Mouse (Mus musculus): ENCODE measurements around the gene Rtca. TPM values are rescaled to one million over a fixed set of nuclear protein-coding genes. Genes with fewer than 3 reads are reported as not detected.

Gene Rtca
- polyA plus RNA-seq, 1 experiment = 52.7 TPM

DNA sequence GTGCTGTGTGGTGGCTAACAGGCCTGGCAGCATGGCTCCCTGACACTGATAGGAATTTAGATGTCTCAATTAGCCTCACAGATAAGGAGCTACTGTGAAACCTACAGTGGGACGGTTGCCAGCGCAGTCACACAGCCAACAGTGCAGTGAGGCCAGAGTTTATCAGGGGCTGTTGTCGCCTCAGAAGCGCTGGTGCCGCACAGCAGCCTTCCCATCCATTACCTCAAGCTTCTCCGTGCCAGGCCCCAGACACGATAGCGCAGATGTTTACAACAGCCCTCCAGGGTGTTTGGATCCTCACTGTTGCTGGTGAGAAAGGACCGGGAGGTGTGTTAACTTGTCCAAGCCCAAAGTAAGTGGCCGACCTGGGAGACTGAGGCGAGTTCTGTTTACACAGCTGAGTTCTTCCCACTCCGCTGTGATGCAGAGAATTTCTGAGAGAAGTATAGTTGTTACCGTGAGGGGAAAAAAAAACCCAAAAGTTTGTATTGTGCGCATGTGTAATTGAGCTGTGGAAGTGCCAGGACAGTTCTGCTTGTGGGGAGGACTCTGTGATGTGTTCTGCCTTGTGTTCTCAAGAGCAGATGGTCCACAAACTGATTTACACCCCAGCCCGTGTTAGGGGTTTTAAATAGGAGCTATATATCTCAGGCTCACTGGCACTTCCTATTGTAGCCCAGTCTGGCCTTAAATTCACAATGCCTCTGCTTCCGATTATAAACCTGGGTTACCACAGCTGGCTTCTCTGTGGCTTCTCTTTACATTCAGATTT lies 28.6 kb upstream of the Rtca start:
- TF ChIP-seq MYOG (IDR thresholded peaks at IDR 0.05; ENCODE audit: control insufficient read depth, extremely low read depth, insufficient read length) (no peak), MAX (IDR thresholded peaks at IDR 0.05) (no peak), CTCF (IDR thresholded peaks at IDR 0.05; ENCODE audit: control insufficient read depth, insufficient read depth, insufficient read length) (no peak), FOSL1 (IDR thresholded peaks at IDR 0.05; ENCODE audit: insufficient read depth, low read length, poor library complexity, severe bottlenecking) (no peak), USF1 (IDR thresholded peaks at IDR 0.05; ENCODE audit: low read depth) (no peak), MYOD1 (IDR thresholded peaks at IDR 0.05; ENCODE audit: control insufficient read depth, insufficient read length, low read depth) (no peak), CEBPB (IDR thresholded peaks at IDR 0.05; ENCODE audit: low read depth) (no peak)
- H3K79me3 ChIP-seq (ENCODE audit: low read depth) = no peaks in the 10 kb centered on the region
- no peaks in the 10 kb centered on the region for H3K79me2 ChIP-seq (ENCODE audit: control insufficient read depth, insufficient read depth)
- no peak overlapping the region for H3ac ChIP-seq (ENCODE audit: control insufficient read depth, insufficient read length, low read depth)
- no peaks in the 10 kb centered on the region for H3K27me3 ChIP-seq (ENCODE audit: control insufficient read depth, insufficient read depth, insufficient read length)
- no peak overlapping the region for H3K4me3 ChIP-seq (ENCODE audit: insufficient read depth, poor library complexity, severe bottlenecking)
- H3K36me3 ChIP-seq (ENCODE audit: control insufficient read depth, insufficient read depth) = peaks cover 2% of the 10 kb centered on the region

- Histone ChIP-seq H3K79me2 (ENCODE audit: control insufficient read depth, insufficient read depth) (no peaks in the 10 kb centered on the region), H3K27me3 (ENCODE audit: control insufficient read depth, insufficient read depth, insufficient read length) (no peaks in the 10 kb centered on the region), H3K4me3 (ENCODE audit: insufficient read depth, poor library complexity, severe bottlenecking) (no peak overlapping the region), H3ac (ENCODE audit: control insufficient read depth, insufficient read length, low read depth) (no peak overlapping the region), H3K79me3 (ENCODE audit: low read depth) (no peaks in the 10 kb centered on the region), H3K36me3 (ENCODE audit: control insufficient read depth, insufficient read depth) (no peaks in the 10 kb centered on the region)
- TF ChIP-seq MYOD1 (IDR thresholded peaks at IDR 0.05; ENCODE audit: control insufficient read depth, insufficient read length, low read depth) (no peak), MYOG (IDR thresholded peaks at IDR 0.05; ENCODE audit: control insufficient read depth, extremely low read depth, insufficient read length) (no peak), USF1 (IDR thresholded peaks at IDR 0.05; ENCODE audit: low read depth) (no peak), FOSL1 (IDR thresholded peaks at IDR 0.05; ENCODE audit: insufficient read depth, low read length, poor library complexity, severe bottlenecking) (no peak), CTCF (IDR thresholded peaks at IDR 0.05; ENCODE audit: control insufficient read depth, insufficient read depth, insufficient read length) (no peak), MAX (IDR thresholded peaks at IDR 0.05) (no peak), CEBPB (IDR thresholded peaks at IDR 0.05; ENCODE audit: low read depth) (no peak)
These were observed 22.8 kb upstream of the Rtca start for GRCm38 (mm10) chr3:116530826-116531225.

DNA sequence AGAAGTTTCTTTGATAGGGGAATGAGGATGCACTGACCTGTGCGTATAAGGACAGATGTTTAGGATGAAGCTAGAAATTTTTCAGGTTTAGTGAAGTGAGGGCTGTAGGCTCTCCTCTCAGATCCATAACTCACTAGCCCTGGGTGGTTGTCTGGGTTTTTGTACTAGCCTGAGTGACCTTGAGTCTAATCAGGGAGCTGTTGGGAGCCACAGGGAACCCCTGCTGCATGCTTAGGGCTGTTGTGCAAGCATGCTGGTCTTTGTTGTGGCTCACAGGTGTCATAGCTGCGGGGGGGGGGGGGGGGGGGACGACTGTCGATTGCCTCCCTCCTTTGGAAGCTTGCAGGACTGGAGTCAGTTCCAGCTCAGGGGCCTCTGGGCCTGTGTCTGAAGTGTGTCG lies 21.7 kb upstream of the Rtca start:
- H3K4me3 ChIP-seq (ENCODE audit: insufficient read depth, poor library complexity, severe bottlenecking) = no peak overlapping the region
- H3K27me3 ChIP-seq (ENCODE audit: control insufficient read depth, insufficient read depth, insufficient read length) = no peaks in the 10 kb centered on the region
- H3K36me3 ChIP-seq (ENCODE audit: control insufficient read depth, insufficient read depth) = no peaks in the 10 kb centered on the region
- H3K79me2 ChIP-seq (ENCODE audit: control insufficient read depth, insufficient read depth) = no peaks in the 10 kb centered on the region
- H3K79me3 ChIP-seq (ENCODE audit: low read depth) = no peaks in the 10 kb centered on the region
- no peak overlapping the region for H3ac ChIP-seq (ENCODE audit: control insufficient read depth, insufficient read length, low read depth)
- TF ChIP-seq FOSL1 (IDR thresholded peaks at IDR 0.05; ENCODE audit: insufficient read depth, low read length, poor library complexity, severe bottlenecking) (no peak), MAX (IDR thresholded peaks at IDR 0.05) (no peak), CTCF (IDR thresholded peaks at IDR 0.05; ENCODE audit: control insufficient read depth, insufficient read depth, insufficient read length) (no peak), USF1 (IDR thresholded peaks at IDR 0.05; ENCODE audit: low read depth) (no peak), MYOD1 (IDR thresholded peaks at IDR 0.05; ENCODE audit: control insufficient read depth, insufficient read length, low read depth) (no peak), MYOG (IDR thresholded peaks at IDR 0.05; ENCODE audit: control insufficient read depth, extremely low read depth, insufficient read length) (no peak), CEBPB (IDR thresholded peaks at IDR 0.05; ENCODE audit: low read depth) (no peak)

- Histone ChIP-seq H3K36me3 (ENCODE audit: control insufficient read depth, insufficient read depth) (no peaks in the 10 kb centered on the region), H3K4me3 (ENCODE audit: insufficient read depth, poor library complexity, severe bottlenecking) (no peak overlapping the region), H3K27me3 (ENCODE audit: control insufficient read depth, insufficient read depth, insufficient read length) (no peaks in the 10 kb centered on the region), H3K79me2 (ENCODE audit: control insufficient read depth, insufficient read depth) (no peaks in the 10 kb centered on the region), H3K79me3 (ENCODE audit: low read depth) (no peaks in the 10 kb centered on the region), H3ac (ENCODE audit: control insufficient read depth, insufficient read length, low read depth) (no peak overlapping the region)
- TF ChIP-seq FOSL1 (IDR thresholded peaks at IDR 0.05; ENCODE audit: insufficient read depth, low read length, poor library complexity, severe bottlenecking) (no peak), MYOG (IDR thresholded peaks at IDR 0.05; ENCODE audit: control insufficient read depth, extremely low read depth, insufficient read length) (no peak)
These were observed 12.2 kb upstream of the Rtca start for GRCm38 (mm10) chr3:116520141-116520761.

GRCm38 (mm10) chr3:116512904-116513716 lies 5.1 kb upstream of the Rtca start, which contains the start of gene Dbt:
TSS of gene Dbt (plus strand) at chr3:116513070.
- H3K27me3 ChIP-seq (ENCODE audit: control insufficient read depth, insufficient read depth, insufficient read length) = no peaks in the 10 kb centered on the region
- peak within 1 kb of the TSS; percentile 9 for H3ac ChIP-seq (ENCODE audit: control insufficient read depth, insufficient read length, low read depth)
- H3K4me3 ChIP-seq (ENCODE audit: insufficient read depth, poor library complexity, severe bottlenecking) = peak within 1 kb of the TSS; percentile 39
- H3K36me3 ChIP-seq (ENCODE audit: control insufficient read depth, insufficient read depth) = no peaks in the 10 kb centered on the region
- H3K79me3 ChIP-seq (ENCODE audit: low read depth) = no peaks in the 10 kb centered on the region
- TF ChIP-seq MYOD1 (IDR thresholded peaks at IDR 0.05; ENCODE audit: control insufficient read depth, insufficient read length, low read depth) = no peak
- TF ChIP-seq FOSL1 (IDR thresholded peaks at IDR 0.05; ENCODE audit: insufficient read depth, low read length, poor library complexity, severe bottlenecking) = no peak
- peak; percentile 89 for TF ChIP-seq MAX (IDR thresholded peaks at IDR 0.05)
- H3K79me2 ChIP-seq (ENCODE audit: control insufficient read depth, insufficient read depth) = no peaks in the 10 kb centered on the region

Data from C2C12 (cell line).